In the genomic region with DNA sequence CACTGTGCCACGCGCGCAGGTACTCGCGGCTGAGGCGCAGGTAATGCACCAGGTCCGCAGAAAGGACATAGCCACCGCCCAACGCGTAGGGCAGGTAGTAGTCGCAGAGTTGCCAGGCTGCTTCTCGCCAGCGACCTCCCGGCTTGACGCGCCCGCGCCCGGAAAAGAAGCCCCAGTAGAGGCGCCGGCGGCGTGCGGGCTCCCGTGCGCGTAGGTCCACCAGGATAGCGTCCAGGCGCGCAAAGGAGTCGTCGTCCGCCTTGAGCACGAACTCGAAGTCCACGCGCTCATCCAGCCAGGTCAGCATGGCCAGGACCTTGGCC, we compare ENCODE assay signal across 7 mouse cellular contexts. TPM values are rescaled to one million over a fixed set of nuclear protein-coding genes. Genes with fewer than 3 reads are reported as not detected.
A peak's percentile ranks its signal among the peaks of the same experiment; 100 is the strongest.
DNase-seq lines count a peak whose midpoint lies in the region; ATAC-seq and TF ChIP-seq lines count a peak whose summit lies in the region.

No protein-coding gene starts in this region.

- no peak; the same call in 1 of the 2 replicates for ATAC-seq in lung, embryonic 14.5 days (ENCODE audit: insufficient read depth)
- ATAC-seq in intestine, embryonic 15.5 days: no peak; the same call in 1 of the 2 replicates
- no peak; the same call in 1 of the 2 replicates for ATAC-seq in neural tube, embryonic 15.5 days (ENCODE audit: low FRiP score)

- H3K9me3 ChIP-seq in lung, embryonic 14.5 days (ENCODE audit: low read depth, low read length): no peaks in the 10 kb centered on the region
- no peaks in the 10 kb centered on the region for H3K9me3 ChIP-seq in intestine, embryonic 15.5 days
- H3K9me3 ChIP-seq in neural tube, embryonic 15.5 days (replicated peaks): no peaks in the 10 kb centered on the region

- peak overlapping the region; percentile 76 for H3K9ac ChIP-seq in lung, embryonic 14.5 days
- peak overlapping the region; percentile 85 for H3K9ac ChIP-seq in intestine, embryonic 15.5 days
- H3K9ac ChIP-seq in neural tube, embryonic 15.5 days (replicated peaks): peak overlapping the region; percentile 82

- peak overlapping the region; percentile 96 for H3K27ac ChIP-seq in lung, embryonic 14.5 days (ENCODE audit: low read depth)
- H3K27ac ChIP-seq in embryonic fibroblast, embryonic 13.5 days (ENCODE audit: insufficient read depth, low read length): peak overlapping the region; percentile 85
- peak overlapping the region; percentile 97 for H3K27ac ChIP-seq in intestine, embryonic 15.5 days
- H3K27ac ChIP-seq in neural tube, embryonic 15.5 days (replicated peaks): peak overlapping the region; percentile 97

- H3K4me2 ChIP-seq in lung, embryonic 14.5 days: peak overlapping the region; percentile 100
- peak overlapping the region; percentile 93 for H3K4me2 ChIP-seq in intestine, embryonic 15.5 days (replicated peaks)
- peak overlapping the region; percentile 99 for H3K4me2 ChIP-seq in neural tube, embryonic 15.5 days

- WGBS in lung, embryonic 14.5 days: 24% methylated on average over 37 of the region's 37 CpGs
- WGBS in intestine, embryonic 15.5 days: 23% methylated on average over 37 of the region's 37 CpGs
- 21% methylated on average over 37 of the region's 37 CpGs for WGBS in neural tube, embryonic 15.5 days

- peak overlapping the region; percentile 86 for H3K4me3 ChIP-seq in lung, embryonic 14.5 days (ENCODE audit: low read depth, low read length)
- H3K4me3 ChIP-seq in embryonic fibroblast, embryonic 13.5 days (ENCODE audit: insufficient read depth, low read length): peak overlapping the region; percentile 50
- peak overlapping the region; percentile 94 for H3K4me3 ChIP-seq in intestine, embryonic 15.5 days (replicated peaks)
- H3K4me3 ChIP-seq in neural tube, embryonic 15.5 days (replicated peaks): peak overlapping the region; percentile 70

- H3K27me3 ChIP-seq in lung, embryonic 14.5 days (ENCODE audit: insufficient read depth, low read length): no peaks in the 10 kb centered on the region
- no peaks in the 10 kb centered on the region for H3K27me3 ChIP-seq in intestine, embryonic 15.5 days (replicated peaks)
- no peaks in the 10 kb centered on the region for H3K27me3 ChIP-seq in neural tube, embryonic 15.5 days (replicated peaks)

- H3K36me3 ChIP-seq in lung, embryonic 14.5 days (ENCODE audit: insufficient read depth): peaks cover 22% of the 10 kb centered on the region
- peaks cover 4% of the 10 kb centered on the region; the same call in 1 of the 2 replicates for H3K36me3 ChIP-seq in intestine, embryonic 15.5 days
- peaks cover 8% of the 10 kb centered on the region for H3K36me3 ChIP-seq in neural tube, embryonic 15.5 days

- DNase-seq in lung, embryonic 14.5 days: no peak
- no peak for DNase-seq in lung, postnatal 10 days
- no peak for DNase-seq in embryo, embryonic 11 days
- DNase-seq in urinary bladder, postnatal 14 days (ENCODE audit: low spot score): no peak

- TF ChIP-seq POLR2A in embryonic fibroblast, embryonic 13.5 days (IDR thresholded peaks at IDR 0.05; ENCODE audit: low read depth, low read length): no peak

- no peak for TF ChIP-seq CTCF in lung, embryonic 14.5 days (IDR thresholded peaks at IDR 0.05; ENCODE audit: low read depth)
- no peak for TF ChIP-seq CTCF in embryonic fibroblast, embryonic 13.5 days (IDR thresholded peaks at IDR 0.05; ENCODE audit: borderline replicate concordance, insufficient read depth, low read length)

- H3K4me1 ChIP-seq in lung, embryonic 14.5 days (ENCODE audit: insufficient read depth): peaks cover 13% of the 10 kb centered on the region
- H3K4me1 ChIP-seq in embryonic fibroblast, embryonic 13.5 days (ENCODE audit: control insufficient read depth, insufficient read depth, low read length): peaks cover 3% of the 10 kb centered on the region; the same call in 1 of the 2 replicates
- peaks cover 20% of the 10 kb centered on the region for H3K4me1 ChIP-seq in intestine, embryonic 15.5 days (replicated peaks)
- peaks cover 41% of the 10 kb centered on the region for H3K4me1 ChIP-seq in neural tube, embryonic 15.5 days

RNA-seq across cellular contexts. Expression of a gene that starts 0.6 kb away (rescaled TPM):
- 17.1 and 18.2 TPM in 2 replicates for polyA plus RNA-seq in lung, embryonic 14.5 days (2014; fragmentation: Nextera tagmentation; extraction: Ambion mirVana)
- 5.3 and 5.4 TPM in 2 replicates for polyA plus RNA-seq in embryonic fibroblast, embryonic 13.5 days (2011; ENCODE audit: insufficient read length, low read depth, missing spikeins)
- polyA plus RNA-seq in intestine, embryonic 15.5 days (2015; fragmentation: Nextera tagmentation; extraction: Ambion mirVana): 13.4 and 14.0 TPM in 2 replicates
- 31.9 and 35.6 TPM in 2 replicates for polyA plus RNA-seq in neural tube, embryonic 15.5 days (2015; fragmentation: Nextera tagmentation; extraction: Ambion mirVana)

RNA-seq across cellular contexts. Expression of a gene that starts 0.8 kb away (rescaled TPM):
- 152 TPM in 2 replicates for polyA plus RNA-seq in lung, embryonic 14.5 days (2014; fragmentation: Nextera tagmentation; extraction: Ambion mirVana)
- 172 and 187 TPM in 2 replicates for polyA plus RNA-seq in embryonic fibroblast, embryonic 13.5 days (2011; ENCODE audit: insufficient read length, low read depth, missing spikeins)
- polyA plus RNA-seq in intestine, embryonic 15.5 days (2015; fragmentation: Nextera tagmentation; extraction: Ambion mirVana): 154 and 166 TPM in 2 replicates
- 118 and 137 TPM in 2 replicates for polyA plus RNA-seq in neural tube, embryonic 15.5 days (2015; fragmentation: Nextera tagmentation; extraction: Ambion mirVana)

RNA-seq across cellular contexts. Expression of a gene that starts 21.8 kb away (rescaled TPM):
- 0.47 and 0.60 TPM in 2 replicates for polyA plus RNA-seq in lung, embryonic 14.5 days (2014; fragmentation: Nextera tagmentation; extraction: Ambion mirVana)
- polyA plus RNA-seq in embryonic fibroblast, embryonic 13.5 days (2011; ENCODE audit: insufficient read length, low read depth, missing spikeins): 1.8 and 2.8 TPM in 2 replicates
- 0.49 and 0.52 TPM in 2 replicates for polyA plus RNA-seq in intestine, embryonic 15.5 days (2015; fragmentation: Nextera tagmentation; extraction: Ambion mirVana)
- polyA plus RNA-seq in neural tube, embryonic 15.5 days (2015; fragmentation: Nextera tagmentation; extraction: Ambion mirVana): 0.19 and 0.89 TPM in 2 replicates

RNA-seq across cellular contexts. Expression of a gene that starts 29.8 kb away (rescaled TPM):
- 35.9 and 43.5 TPM in 2 replicates for polyA plus RNA-seq in lung, embryonic 14.5 days (2014; fragmentation: Nextera tagmentation; extraction: Ambion mirVana)
- polyA plus RNA-seq in embryonic fibroblast, embryonic 13.5 days (2011; ENCODE audit: insufficient read length, low read depth, missing spikeins): 25.2 and 31.0 TPM in 2 replicates
- 60.1 and 60.2 TPM in 2 replicates for polyA plus RNA-seq in intestine, embryonic 15.5 days (2015; fragmentation: Nextera tagmentation; extraction: Ambion mirVana)
- polyA plus RNA-seq in neural tube, embryonic 15.5 days (2015; fragmentation: Nextera tagmentation; extraction: Ambion mirVana): 15.3 and 17.2 TPM in 2 replicates

RNA-seq across cellular contexts. Expression of a gene that starts 34.1 kb away (rescaled TPM):
- 1.3 TPM in 2 replicates for polyA plus RNA-seq in lung, embryonic 14.5 days (2014; fragmentation: Nextera tagmentation; extraction: Ambion mirVana)
- polyA plus RNA-seq in embryonic fibroblast, embryonic 13.5 days (2011; ENCODE audit: insufficient read length, low read depth, missing spikeins): 1.4 TPM in 1 of 2 replicates, not detected in the other
- polyA plus RNA-seq in intestine, embryonic 15.5 days (2015; fragmentation: Nextera tagmentation; extraction: Ambion mirVana): 1.1 and 1.6 TPM in 2 replicates
- polyA plus RNA-seq in neural tube, embryonic 15.5 days (2015; fragmentation: Nextera tagmentation; extraction: Ambion mirVana): 1.8 and 3.3 TPM in 2 replicates
